Mouse (Mus musculus) limb, embryonic 10.5 days (tissue): ENCODE results near the gene Yes1. TPM values are rescaled to one million over a fixed set of nuclear protein-coding genes. Genes with fewer than 3 reads are reported as not detected.

ENCODE experiments used
- DNase-seq: peaks from one replicate; pipeline ENCODE4 v3.0.0-alpha.2; 2017; ENCODE audit warnings: low spot score
- H3K27ac ChIP-seq: fragments of 300-500 bp; sonication (generic); 2 replicates; pipeline ENCODE4 v1.5.1; 2016; ENCODE audit warnings: mild to moderate bottlenecking
- H3K27me3 ChIP-seq: fragments of 300-500 bp; sonication (generic); 2 replicates; pipeline ENCODE4 v1.6.1; 2016; ENCODE audit warnings: low read depth, mild to moderate bottlenecking; ENCODE audit not compliant: poor library complexity, severe bottlenecking
- H3K36me3 ChIP-seq: fragments of 300-500 bp; sonication (generic); 2 replicates; pipeline ENCODE4 v1.6.1; 2016; ENCODE audit warnings: mild to moderate bottlenecking, moderate library complexity
- H3K4me1 ChIP-seq: fragments of 300-500 bp; sonication (generic); 2 replicates; pipeline ENCODE4 v1.6.1; 2016
- H3K4me3 ChIP-seq: fragments of 300-500 bp; sonication (generic); 2 replicates; pipeline ENCODE4 v1.5.1; 2016; ENCODE audit warnings: mild to moderate bottlenecking, moderate library complexity
- H3K9me3 ChIP-seq: fragments of 300-500 bp; sonication (generic); replicated peaks from 2 replicates; pipeline ENCODE4 v1.6.1; 2016; ENCODE audit warnings: mild to moderate bottlenecking
- WGBS: fragments of 180-500 bp; shearing (Covaris S2); methylation state at CpG from one replicate; pipeline ENCODE4 v1.1.7; 2016; 5-methylcytosine and 5-hydroxymethylcytosine counted together
- polyA plus RNA-seq: library from polyadenylated mRNA; unstranded; fragments of >200 nt; fragmentation: Nextera tagmentation; extraction: Ambion mirVana; gene quantifications from 2 replicates; pipeline ENCODE4 v1.2.1, GENCODE M21; 2016

Yes1 gene
- 33.7 and 35.7 TPM in 2 replicates for polyA plus RNA-seq

- H3K4me3 ChIP-seq = peak within 1 kb of the TSS; percentile 76
- H3K4me1 ChIP-seq = peaks cover 6% of the 10 kb centered on the region; the same call in 1 of the 2 replicates
- no peaks in the 10 kb centered on the region for H3K9me3 ChIP-seq
Observed at GRCm38 (mm10) chr5:32610801-32611340, at the start of gene Yes1. Gene Yes1, plus strand, starts transcription at chr5:32611171.

GRCm38 (mm10) chr5:32564697-32565096 is 46.3 kb upstream of the Yes1 start:
- H3K27me3 ChIP-seq = no peaks in the 10 kb centered on the region
- 89% methylated on average over 1 of the region's 1 CpGs for WGBS
- H3K9me3 ChIP-seq = no peaks in the 10 kb centered on the region
- no peak for DNase-seq
- H3K4me1 ChIP-seq = no peaks in the 10 kb centered on the region
- no peak overlapping the region for H3K27ac ChIP-seq
- no peaks in the 10 kb centered on the region for H3K36me3 ChIP-seq
- no peak overlapping the region for H3K4me3 ChIP-seq

More at GRCm38 (mm10) chr5:32610801-32611340, at the start of gene Yes1:
- H3K36me3 ChIP-seq = no peaks in the 10 kb centered on the region
- H3K27ac ChIP-seq = peak within 1 kb of the TSS; percentile 98
- DNase-seq = peak; percentile 91
- H3K27me3 ChIP-seq = no peaks in the 10 kb centered on the region
- WGBS = 0% methylated on average over 53 of the region's 69 CpGs

GRCm38 (mm10) chr5:32571802-32572201 is 39.2 kb upstream of the Yes1 start:
- Histone ChIP-seq H3K36me3 (no peaks in the 10 kb centered on the region), H3K4me1 (no peaks in the 10 kb centered on the region), H3K27ac (no peak overlapping the region), H3K27me3 (no peaks in the 10 kb centered on the region), H3K9me3 (no peaks in the 10 kb centered on the region), H3K4me3 (no peak overlapping the region)
- DNase-seq = no peak
- WGBS = 79% methylated on average over 5 of the region's 5 CpGs

GRCm38 (mm10) chr5:32588136-32588535 is 22.8 kb upstream of the Yes1 start:
- H3K9me3 ChIP-seq = no peaks in the 10 kb centered on the region
- no peak overlapping the region for H3K27ac ChIP-seq
- no peaks in the 10 kb centered on the region for H3K4me1 ChIP-seq
- H3K4me3 ChIP-seq = no peak overlapping the region
- H3K27me3 ChIP-seq = no peaks in the 10 kb centered on the region
- DNase-seq = peak; percentile 53
- 18% methylated on average over 5 of the region's 5 CpGs for WGBS
- H3K36me3 ChIP-seq = no peaks in the 10 kb centered on the region

- DNase-seq = no peak
- no peaks in the 10 kb centered on the region for H3K4me1 ChIP-seq
- H3K27ac ChIP-seq = no peak overlapping the region
- no peaks in the 10 kb centered on the region for H3K36me3 ChIP-seq
- H3K27me3 ChIP-seq = no peaks in the 10 kb centered on the region
- no peaks in the 10 kb centered on the region for H3K9me3 ChIP-seq
- H3K4me3 ChIP-seq = no peak overlapping the region
- 31% methylated on average over 4 of the region's 4 CpGs for WGBS
Observed at GRCm38 (mm10) chr5:32593793-32594192, 17.2 kb upstream of the Yes1 start.

- Histone ChIP-seq H3K27me3 (no peaks in the 10 kb centered on the region), H3K9me3 (no peaks in the 10 kb centered on the region), H3K4me1 (no peaks in the 10 kb centered on the region), H3K4me3 (no peak overlapping the region), H3K27ac (no peak overlapping the region), H3K36me3 (no peaks in the 10 kb centered on the region)
- WGBS = 76% methylated on average over 5 of the region's 5 CpGs
- no peak for DNase-seq
Observed at GRCm38 (mm10) chr5:32594358-32594757, 16.6 kb upstream of the Yes1 start.

GRCm38 (mm10) chr5:32605911-32606310 is 5.1 kb upstream of the Yes1 start:
- 84% methylated on average over 1 of the region's 1 CpGs for WGBS

GRCm38 (mm10) chr5:32607776-32608355 is 3.1 kb upstream of the Yes1 start:
- Histone ChIP-seq H3K4me3 (no peak overlapping the region), H3K27ac (no peak overlapping the region), H3K9me3 (no peaks in the 10 kb centered on the region), H3K4me1 (peaks cover 6% of the 10 kb centered on the region; the same call in 1 of the 2 replicates), H3K27me3 (no peaks in the 10 kb centered on the region), H3K36me3 (no peaks in the 10 kb centered on the region)
- 44% methylated on average over 2 of the region's 2 CpGs for WGBS
- no peak for DNase-seq

More at GRCm38 (mm10) chr5:32605911-32606310, 5.1 kb upstream of the Yes1 start:
- Histone ChIP-seq H3K4me3 (no peak overlapping the region), H3K4me1 (no peaks in the 10 kb centered on the region), H3K27me3 (no peaks in the 10 kb centered on the region), H3K9me3 (no peaks in the 10 kb centered on the region), H3K27ac (no peak overlapping the region), H3K36me3 (no peaks in the 10 kb centered on the region)
- no peak for DNase-seq

- Histone ChIP-seq H3K4me1 (peaks cover 6% of the 10 kb centered on the region; the same call in 1 of the 2 replicates), H3K27me3 (no peaks in the 10 kb centered on the region), H3K4me3 (no peak overlapping the region), H3K27ac (no peak overlapping the region), H3K9me3 (no peaks in the 10 kb centered on the region), H3K36me3 (no peaks in the 10 kb centered on the region)
- 92% methylated on average over 4 of the region's 4 CpGs for WGBS
- no peak for DNase-seq
Observed at GRCm38 (mm10) chr5:32608516-32608915, 2.5 kb upstream of the Yes1 start.

- Histone ChIP-seq H3K4me3 (peak overlapping the region; percentile 76), H3K27ac (peak overlapping the region; percentile 98), H3K4me1 (peaks cover 6% of the 10 kb centered on the region; the same call in 1 of the 2 replicates), H3K36me3 (no peaks in the 10 kb centered on the region), H3K27me3 (no peaks in the 10 kb centered on the region), H3K9me3 (no peaks in the 10 kb centered on the region)
- WGBS = 18% methylated on average over 21 of the region's 21 CpGs
- DNase-seq = no peak
Observed at GRCm38 (mm10) chr5:32610064-32610800, 739 bp upstream of the Yes1 start.

GRCm38 (mm10) chr5:32611341-32611961 is 480 bp downstream of the Yes1 start:
- H3K4me3 ChIP-seq = peak overlapping the region; percentile 76
- H3K36me3 ChIP-seq = no peaks in the 10 kb centered on the region
- H3K9me3 ChIP-seq = no peaks in the 10 kb centered on the region
- H3K27ac ChIP-seq = peak overlapping the region; percentile 98
- peak; percentile 77 for DNase-seq
- no peaks in the 10 kb centered on the region for H3K27me3 ChIP-seq
- WGBS = 0% methylated on average over 54 of the region's 54 CpGs
- peaks cover 6% of the 10 kb centered on the region; the same call in 1 of the 2 replicates for H3K4me1 ChIP-seq

- DNase-seq = no peak
- no peaks in the 10 kb centered on the region for H3K9me3 ChIP-seq
- no peaks in the 10 kb centered on the region for H3K36me3 ChIP-seq
- peaks cover 6% of the 10 kb centered on the region; the same call in 1 of the 2 replicates for H3K4me1 ChIP-seq
- H3K4me3 ChIP-seq = no peak overlapping the region
- H3K27me3 ChIP-seq = no peaks in the 10 kb centered on the region
- WGBS = 96% methylated on average over 2 of the region's 2 CpGs
- H3K27ac ChIP-seq = no peak overlapping the region
Observed at GRCm38 (mm10) chr5:32614291-32614690, 3.3 kb downstream of the Yes1 start.

GRCm38 (mm10) chr5:32614691-32615090 is 3.7 kb downstream of the Yes1 start:
- Histone ChIP-seq H3K9me3 (no peaks in the 10 kb centered on the region), H3K27me3 (no peaks in the 10 kb centered on the region), H3K4me1 (peaks cover 6% of the 10 kb centered on the region; the same call in 1 of the 2 replicates), H3K36me3 (no peaks in the 10 kb centered on the region), H3K27ac (no peak overlapping the region), H3K4me3 (no peak overlapping the region)
- 85% methylated on average over 4 of the region's 4 CpGs for WGBS
- DNase-seq = no peak
